Mouse (Mus musculus): ENCODE data around the gene Cnnm2.

GRCm38 (mm10) chr19:46824867-46825266 lies 63.5 kb downstream of the Cnnm2 start:
- TF ChIP-seq CTCF (IDR thresholded peaks at IDR 0.05; ENCODE audit: extremely low read depth, insufficient read depth, insufficient read length, insufficient replicate concordance), result no peak
- TF ChIP-seq POLR2A (IDR thresholded peaks at IDR 0.05; ENCODE audit: low read depth, low read length), result no peak

All from spleen, adult 2 months (tissue).